Mouse (Mus musculus) heart, postnatal 10 days (tissue): ENCODE data around the gene Mvb12a. TPM values are rescaled to one million over a fixed set of nuclear protein-coding genes. Genes with fewer than 3 reads are reported as not detected.
A peak's percentile ranks its signal among the peaks of the same experiment; 100 is the strongest.
"Not testable (repeated sequence)": the region's sequence is repeated elsewhere in the genome, so short reads cannot be mapped to it uniquely, and the experiment has no call there.

Source experiments
- DNase-seq, 2 experiments: peaks; one replicate each; pipeline ENCODE4 v3.0.0; 2021
- intact Hi-C: fragments of 180-260 bp; cut with DNase I; formaldehyde crosslinking; loops from one replicate; pipeline ENCODE4 v1.15.1; 2025
- total RNA-seq, 2 experiments: library from RNA; stranded (reverse); gene quantifications; 2 replicates each; pipeline ENCODE4 v1.2.3; 2021

The Mvb12a gene
- 10 to 100 TPM; 30.2 to 32.5 TPM for total RNA-seq

DNA sequence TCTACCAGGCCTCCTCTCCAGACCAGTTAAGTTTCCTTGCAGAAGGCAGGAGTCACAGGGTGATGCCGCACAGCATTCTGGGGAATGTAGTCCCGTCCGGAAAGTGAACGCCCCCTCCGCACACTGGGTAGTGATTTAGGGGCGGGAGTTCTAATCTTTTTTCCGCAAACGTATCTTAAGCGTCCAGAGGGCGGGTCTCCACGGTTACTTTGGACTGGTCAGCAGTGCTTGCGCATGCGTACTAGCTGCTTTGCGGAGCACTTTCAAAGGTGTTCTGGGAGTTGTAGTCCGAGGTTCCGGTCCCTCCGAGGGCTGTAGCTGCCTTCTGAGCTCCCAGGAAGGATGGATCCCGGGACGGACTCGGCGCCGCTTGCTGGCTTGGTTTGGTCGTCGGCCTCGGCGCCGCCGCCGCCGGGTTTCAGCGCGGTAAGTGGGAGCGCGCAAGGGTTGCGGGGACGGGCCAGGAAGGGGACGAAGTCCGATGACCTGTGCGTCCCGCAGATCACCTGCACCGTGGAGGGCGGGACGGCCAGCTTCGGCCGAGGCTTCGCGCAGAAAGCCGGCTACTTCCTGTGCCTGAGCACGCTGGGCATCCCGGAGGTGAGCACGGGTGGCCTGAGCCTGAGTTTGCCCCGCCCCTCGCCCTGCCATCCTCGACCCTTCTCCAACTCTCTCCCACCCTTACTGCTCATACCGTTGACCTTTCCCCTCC lies at the start of gene Mvb12a:
Gene Mvb12a, plus strand, starts transcription at position 291 of the 712 bp plus-strand sequence.
- intact Hi-C loops: no loop called here
- peak; percentile 97 to 98 for DNase-seq

DNA sequence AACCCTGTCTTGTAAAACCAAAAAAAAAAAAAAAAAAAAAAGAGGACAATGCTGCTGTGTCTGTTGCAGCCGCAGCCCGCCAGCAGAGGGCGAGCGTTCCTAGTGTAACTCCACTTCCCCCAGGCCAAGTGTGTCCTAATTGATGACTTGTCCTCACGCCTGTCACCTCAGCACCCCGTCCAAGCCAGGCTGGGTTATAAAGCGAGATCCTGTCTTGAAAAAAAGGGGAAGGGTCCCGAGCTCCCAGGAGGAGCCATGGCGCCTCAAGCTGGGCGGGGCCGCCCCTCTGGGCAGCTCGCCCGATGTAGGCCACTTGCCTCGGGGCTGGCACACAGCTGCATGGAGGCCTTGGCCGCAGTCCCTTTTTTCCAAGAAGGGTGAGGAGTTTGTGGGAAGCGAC lies 47.7 kb upstream of the Mvb12a start:
- DNase-seq: peak; percentile 91 to 92
- intact Hi-C loops: loop anchor here (1.0 to 2.0 kb wide), 2 partner anchors 22 to 54 kb away; no protein-coding TSS in a partner anchor

DNA sequence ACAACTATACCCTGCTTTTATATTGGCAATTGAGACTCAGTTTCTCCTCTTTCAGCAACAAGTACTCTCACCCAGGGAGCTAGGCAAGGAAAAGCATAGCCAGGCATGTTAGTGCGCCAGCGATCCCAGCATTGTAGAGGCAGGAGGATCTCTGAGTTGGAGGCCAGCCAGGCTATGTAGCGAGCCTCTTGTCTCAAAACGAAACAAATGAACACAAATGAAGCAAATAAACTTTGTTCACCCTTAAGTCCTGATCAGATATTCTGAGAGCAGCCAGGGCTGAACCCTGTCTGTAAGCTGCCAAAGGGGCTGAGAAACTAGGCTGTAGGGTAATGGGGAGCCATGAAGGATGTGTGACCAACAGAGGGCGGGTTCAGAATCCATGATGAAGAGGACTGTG lies 46.9 kb upstream of the Mvb12a start:
- intact Hi-C loops: loop anchor here (1.0 to 2.0 kb wide), 2 partner anchors 21 to 55 kb away; no protein-coding TSS in a partner anchor
- peak; percentile 31 to 48 for DNase-seq

DNA sequence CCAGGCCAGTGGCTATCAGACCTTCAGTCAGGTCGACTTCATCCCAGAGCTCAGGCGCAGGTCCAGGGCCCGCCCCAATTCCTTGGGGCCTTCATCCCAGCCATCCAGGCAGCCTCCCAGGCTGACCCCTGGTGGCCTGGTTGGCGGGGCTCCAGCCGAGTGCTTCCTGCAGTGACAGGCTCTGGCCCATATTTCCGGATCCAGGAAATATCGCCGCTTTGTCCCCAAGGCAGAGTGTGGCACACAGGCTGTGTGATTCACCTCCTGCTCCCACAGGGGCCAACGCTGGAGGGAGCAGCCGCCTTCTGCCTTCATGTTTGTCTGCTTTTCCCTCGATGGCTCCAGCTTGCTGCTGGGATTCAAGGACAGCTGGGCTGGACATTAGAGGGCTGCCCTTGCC lies 46.2 kb upstream of the Mvb12a start:
- DNase-seq: peak; percentile 94 to 96
- intact Hi-C loops: no loop called here

DNA sequence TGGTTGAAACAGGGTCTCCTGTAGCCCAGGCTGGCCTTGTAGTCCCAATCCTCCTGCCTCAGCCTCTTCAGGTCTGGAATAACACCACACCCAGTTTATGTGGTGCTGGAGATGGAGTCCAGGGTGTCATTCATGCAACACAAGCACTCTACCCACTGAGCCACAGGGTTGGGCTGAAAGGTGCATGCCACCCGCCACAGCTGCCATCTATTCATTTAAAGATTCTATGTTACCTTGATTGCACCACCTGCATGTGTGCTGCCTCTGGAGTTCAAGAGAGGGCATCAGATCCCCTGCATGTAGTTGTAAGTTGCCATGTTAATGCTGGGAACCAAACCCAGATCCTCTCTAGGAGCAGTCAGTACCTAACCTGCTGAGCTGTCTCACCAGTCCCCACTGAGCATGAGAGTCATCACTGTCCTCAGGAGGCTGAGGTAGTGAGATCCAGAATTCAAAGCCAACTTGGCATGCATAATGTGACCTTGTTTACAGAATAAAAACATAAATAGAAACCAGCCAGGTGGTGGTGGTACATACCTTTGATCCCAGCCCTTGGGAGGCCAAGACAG lies 45.6 kb upstream of the Mvb12a start:
- intact Hi-C loops: no loop called here
- DNase-seq: peak in 1 of 2 experiments; percentile 30

DNA sequence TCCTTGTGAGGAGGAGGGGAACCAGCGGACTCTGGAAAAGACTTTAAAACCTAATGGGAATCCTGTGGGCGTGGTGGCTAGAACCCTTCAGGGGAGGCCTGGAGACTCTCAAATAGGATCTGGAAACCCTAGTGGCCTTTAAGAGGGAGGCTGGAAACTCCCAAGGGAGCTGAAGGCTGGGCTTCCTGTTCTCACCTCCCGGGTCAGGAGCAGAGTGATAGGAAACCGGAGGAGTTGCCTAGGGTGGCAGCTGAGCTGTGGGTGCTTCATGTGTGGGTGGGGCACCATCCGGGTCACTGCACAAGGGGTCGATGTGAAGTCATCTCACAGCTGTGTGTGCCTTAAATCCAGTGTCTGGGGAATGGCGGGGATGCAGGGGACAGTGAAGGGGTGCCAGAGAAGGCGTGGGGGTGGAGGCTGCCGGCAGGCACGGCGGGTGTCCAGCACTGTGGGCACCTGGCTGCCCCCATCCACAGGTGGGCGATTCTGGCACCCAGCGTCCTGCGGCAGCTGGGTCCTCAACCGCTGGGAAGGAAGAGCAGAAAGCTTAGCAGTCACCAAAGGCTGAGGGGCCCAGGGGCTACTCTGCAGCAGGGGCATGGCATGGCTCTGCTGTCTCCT lies 44.7 kb upstream of the Mvb12a start:
- DNase-seq: peak; percentile 44 to 49
- intact Hi-C loops: no loop called here

DNA sequence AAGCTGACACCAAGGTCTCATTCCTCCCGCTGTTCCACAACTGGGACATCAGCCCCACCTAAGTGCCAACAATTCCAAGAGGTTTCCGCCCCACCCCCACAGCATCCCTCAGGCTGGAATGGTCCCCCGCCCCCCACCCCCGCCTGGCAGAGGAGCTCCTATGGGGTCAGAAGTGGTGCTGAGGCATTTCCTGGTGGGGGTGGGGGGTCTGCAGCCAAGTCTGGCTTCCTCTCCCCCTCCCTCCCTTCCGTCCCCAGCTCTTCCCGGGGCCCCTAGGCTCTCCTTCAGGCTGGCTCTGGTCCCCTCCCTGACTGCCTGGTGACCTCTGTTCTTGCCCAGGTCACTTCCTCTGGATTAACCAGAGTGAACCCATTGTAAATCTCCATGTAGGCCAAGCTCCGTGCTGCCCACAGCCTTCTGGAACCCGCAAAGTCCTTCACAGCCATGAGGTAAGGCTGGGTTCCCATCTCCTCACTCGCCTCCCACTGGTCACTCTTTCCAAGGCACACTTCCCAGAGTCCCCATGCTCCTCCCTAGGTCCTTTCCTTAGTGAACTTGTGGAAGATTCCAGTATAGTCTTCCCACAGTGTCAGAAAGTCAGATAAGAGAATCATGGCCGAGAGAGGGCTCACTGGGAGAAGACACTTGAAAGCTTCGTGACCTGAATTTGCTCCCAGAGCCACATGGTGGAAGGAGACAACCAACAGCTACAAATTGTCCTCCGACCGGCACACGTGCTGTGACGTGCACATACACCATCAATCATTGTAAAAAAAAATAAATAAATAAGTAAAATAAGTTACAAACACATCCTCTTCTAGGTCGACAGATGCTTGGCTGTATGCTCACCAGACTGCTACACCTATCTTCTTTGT lies 43.7 kb upstream of the Mvb12a start:
- peak in 1 of 2 experiments; percentile 38 for DNase-seq
- intact Hi-C loops: no loop called here

DNA sequence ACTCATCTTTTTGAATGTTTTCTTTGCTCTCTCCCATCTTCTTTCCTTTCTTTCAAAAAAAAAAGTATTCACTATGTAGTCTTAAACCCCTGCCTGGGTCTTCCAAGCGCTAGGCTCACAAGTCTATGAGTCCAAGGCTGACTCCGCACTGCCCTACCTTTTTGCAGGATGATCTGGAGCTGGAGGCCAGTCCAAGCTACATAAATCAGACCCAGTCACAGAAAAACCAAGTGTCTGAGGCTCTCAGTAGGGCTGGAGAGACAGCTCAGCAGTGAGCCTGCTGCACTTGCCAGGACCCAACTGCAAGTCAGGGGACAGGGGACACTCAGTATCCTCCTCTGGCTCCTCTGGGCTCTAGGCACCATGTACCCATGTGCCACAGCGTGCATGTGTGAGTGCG lies 38.4 kb upstream of the Mvb12a start:
- no peak for DNase-seq
- intact Hi-C loops: no loop called here

DNA sequence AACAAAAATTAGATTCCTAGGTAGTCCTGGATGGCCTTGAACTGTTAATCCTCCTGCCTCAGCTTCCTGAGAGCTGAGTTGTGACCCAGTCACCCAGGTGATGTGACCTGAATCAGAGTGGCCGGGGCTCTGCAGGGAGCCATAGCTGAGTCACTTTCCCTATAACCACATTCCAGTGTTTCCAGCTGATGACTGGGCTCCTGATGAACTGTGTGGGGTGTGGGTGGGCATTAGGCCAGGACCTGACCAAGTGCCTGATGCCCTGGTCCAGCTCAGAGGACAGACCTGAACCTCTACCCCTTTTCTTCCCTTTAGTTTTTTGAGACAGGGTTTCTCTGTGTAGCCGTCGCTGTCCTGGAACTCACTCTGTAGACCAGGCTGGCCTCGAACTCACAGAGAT lies 37.4 kb upstream of the Mvb12a start:
- no peak for DNase-seq
- intact Hi-C loops: no loop called here

DNA sequence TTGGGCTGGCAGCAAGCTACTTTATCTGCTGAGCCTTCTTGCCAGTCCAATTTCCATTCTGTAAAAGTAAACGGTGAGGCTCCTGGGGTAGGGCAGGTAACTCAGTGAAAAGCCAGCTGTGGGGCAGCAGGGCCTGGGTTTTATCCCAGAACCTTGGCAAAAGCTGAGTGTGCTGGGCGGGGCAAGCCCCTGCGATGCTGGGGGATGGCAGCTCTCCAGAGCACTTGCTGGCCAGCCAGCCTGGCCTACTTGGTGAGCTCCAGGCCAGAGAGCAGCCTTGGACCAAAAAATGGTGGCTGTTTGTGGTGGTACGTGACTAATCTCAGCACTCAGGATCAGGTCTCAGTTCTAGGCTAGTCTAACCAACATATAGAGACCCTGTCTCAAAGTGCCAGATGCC lies 36.7 kb upstream of the Mvb12a start:
- DNase-seq: peak; percentile 43 to 60
- intact Hi-C loops: no loop called here

DNA sequence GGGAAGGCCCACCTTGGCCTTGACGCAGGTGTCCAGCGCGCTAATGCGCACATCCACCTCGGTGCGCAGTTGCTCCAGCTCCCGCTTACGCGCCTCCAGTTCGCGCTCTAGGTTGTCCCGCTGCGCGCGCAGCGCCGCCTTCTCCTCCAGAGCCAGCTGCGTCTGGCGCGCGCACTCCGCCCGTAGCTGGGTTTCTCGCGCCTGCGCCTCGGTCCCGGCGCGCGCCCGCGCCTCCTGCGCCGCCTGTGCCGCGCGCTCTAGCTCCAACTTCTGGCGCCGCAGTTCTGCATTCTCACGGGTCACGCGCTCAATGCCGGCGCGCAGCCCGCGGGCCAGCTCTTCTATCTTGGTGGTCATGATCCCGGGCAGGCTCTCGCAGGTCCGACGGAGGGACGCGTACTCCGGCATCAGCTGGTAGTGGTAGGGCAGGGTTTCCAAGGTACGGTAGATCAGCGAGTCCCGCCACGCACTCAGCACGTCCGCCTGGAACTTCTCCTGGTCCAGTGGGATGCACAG lies 35.1 kb upstream of the Mvb12a start:
- intact Hi-C loops: no loop called here
- peak; percentile 86 to 88 for DNase-seq

DNA sequence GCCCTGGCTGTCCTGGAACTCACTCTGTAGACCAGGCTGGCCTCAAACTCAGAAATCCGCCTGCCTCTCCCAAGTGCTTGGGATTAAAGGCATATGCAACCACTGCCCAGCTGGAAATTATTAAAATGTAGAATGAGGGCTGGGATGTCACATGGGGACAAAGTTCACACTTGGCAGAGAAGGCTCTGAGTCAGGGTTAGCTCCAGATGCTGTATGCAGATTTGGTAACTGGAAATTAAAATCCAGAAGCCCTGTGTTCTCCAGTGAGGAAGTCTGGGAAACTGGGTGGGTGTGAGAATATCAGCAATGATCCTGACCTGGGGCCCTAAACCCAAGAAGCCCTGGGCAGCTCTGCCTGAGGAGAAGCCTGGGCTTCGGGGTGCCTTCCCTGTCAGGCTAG lies 33.4 kb upstream of the Mvb12a start:
- intact Hi-C loops: no loop called here
- peak in 1 of 2 experiments; percentile 26 for DNase-seq

DNA sequence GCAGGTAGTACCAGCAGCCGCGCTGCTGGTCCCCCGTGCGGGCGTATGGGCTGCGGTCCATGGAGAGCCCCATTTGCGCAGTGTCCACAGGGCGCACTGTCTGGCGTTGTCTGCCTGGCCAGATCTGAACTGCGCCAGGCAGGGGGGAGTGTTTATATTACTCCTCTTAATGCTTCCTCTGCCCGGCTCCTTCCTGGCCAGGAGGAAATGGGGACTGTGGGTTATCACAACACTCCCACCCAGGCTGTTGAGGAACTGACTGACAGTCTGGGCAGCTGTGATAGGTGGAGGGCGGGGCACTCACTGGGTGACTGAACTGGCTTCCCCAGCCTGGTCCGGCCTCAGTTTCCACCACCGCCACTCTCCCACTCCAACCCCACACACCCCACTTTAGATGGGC lies 31.1 kb upstream of the Mvb12a start, which contains the start of gene Plvap:
Gene Plvap, minus strand, starts transcription at position 109 of the 400 bp plus-strand sequence.
- no peak for DNase-seq
- intact Hi-C loops: no loop called here

DNA sequence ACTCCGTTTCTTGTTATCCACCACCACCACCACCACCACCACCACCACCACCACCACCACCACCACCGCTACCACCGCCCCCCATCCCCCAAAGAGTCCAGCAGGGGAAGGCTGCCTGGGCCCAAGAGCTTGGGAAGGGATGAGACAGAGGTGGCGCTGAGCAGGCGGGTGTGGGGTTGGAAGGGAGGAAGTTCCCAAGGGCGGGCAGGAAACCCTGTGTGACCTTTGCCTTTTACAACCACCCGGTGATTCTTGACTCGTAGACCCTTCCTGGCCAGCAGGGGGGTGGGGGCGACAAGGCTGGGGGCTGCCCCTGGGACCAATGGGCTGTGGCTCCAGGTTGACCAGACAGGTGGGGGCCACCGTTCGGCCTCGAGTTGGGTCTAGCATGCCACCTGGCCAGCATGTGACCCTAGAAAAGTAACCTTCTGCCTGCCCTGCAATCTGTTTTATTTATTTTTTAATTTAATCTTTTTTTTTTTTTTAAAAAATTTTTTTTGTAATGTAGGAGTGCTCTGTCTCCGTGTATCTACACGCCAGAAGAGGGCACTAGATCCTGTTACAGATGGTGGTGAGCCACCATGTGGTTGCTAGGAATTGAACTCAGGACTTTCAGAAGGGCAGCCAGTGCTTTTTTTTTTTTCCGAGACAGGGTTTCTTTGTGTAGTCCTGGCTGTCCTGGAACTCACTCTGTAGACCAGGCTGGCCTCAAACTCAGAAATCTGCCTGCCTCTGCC lies 29.5 kb upstream of the Mvb12a start:
- no peak for DNase-seq
- intact Hi-C loops: no loop called here

DNA sequence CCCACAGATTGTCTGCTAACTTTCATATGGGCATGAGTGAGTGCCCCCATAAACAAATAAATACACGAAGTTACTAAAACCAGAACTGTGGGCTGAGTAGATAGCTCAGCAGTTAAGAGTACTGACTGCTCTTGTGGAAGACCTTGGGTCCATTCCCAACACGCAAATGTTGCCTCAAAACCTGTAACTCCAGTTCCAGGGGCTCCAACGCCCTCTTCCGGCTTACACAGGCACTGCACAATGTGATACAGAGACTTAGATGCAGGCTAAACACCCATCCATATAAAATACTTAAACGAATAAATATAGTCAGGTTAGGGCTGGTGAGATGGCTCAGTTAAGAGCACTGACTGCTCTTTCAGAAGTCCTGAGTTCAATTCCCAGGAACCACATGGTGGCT lies 27.7 kb upstream of the Mvb12a start:
- intact Hi-C loops: no loop called here

DNA sequence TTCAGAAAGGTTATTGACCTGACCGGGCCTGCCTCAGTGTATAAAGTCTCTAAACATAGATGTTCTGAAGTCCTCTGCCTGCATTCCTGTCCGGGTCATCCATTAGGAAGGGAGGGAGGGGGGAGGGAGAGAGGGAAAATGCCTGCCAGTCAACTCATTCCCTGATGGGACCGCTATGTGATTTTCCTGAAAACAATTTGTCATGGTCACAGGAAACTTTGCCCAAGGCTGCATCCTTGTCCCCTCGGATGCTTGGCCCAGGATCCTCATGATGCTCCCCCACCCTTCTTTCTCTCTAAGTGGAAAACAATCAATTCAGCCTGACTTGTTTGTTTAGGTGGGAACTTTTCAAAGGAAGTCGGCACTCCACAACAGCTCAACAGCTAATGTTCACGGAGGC lies 25.9 kb upstream of the Mvb12a start:
- intact Hi-C loops: loop anchor here (1.0 kb wide), 1 partner anchor 21 kb away; no protein-coding TSS in a partner anchor
- DNase-seq: no peak

More for the DNA sequence above, 27.7 kb upstream of the Mvb12a start:
- no peak for DNase-seq

DNA sequence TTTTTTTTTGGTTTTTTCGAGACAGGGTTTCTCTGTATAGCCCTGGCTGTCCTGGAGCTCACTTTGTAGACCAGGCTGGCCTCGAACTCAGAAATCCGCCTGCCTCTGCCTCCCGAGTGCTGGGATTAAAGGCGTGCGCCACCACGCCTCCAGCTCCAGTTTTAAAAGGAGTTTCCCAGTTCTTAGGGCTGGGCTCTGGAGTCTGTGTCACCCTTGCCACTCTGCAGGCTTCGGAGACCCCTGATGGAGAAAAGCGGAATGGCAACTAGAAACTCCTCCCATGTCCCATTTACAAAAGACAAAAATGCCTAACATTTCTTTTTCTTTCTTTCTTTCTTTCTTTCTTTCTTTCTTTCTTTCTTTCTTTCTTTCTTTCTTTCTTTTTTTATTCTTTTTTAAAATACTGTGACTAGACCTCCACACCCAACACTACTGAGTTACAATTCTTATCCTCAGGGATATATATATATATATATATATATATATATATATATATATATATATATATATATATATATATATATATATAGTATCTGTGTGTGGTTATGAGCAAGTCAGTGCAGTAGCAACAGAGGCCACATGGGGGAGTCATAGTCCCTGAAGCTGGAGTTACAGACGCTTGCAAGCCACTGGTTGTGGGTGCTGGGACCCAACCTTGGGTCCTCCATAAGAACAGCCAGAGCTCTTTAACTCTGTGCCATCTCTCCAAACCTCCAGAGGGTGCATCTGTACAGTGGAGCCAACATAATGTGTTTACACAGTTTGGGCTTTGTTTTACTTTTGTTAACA lies 23.5 kb upstream of the Mvb12a start:
- DNase-seq: peak; percentile 79 to 82
- intact Hi-C loops: not testable (repeated sequence)

DNA sequence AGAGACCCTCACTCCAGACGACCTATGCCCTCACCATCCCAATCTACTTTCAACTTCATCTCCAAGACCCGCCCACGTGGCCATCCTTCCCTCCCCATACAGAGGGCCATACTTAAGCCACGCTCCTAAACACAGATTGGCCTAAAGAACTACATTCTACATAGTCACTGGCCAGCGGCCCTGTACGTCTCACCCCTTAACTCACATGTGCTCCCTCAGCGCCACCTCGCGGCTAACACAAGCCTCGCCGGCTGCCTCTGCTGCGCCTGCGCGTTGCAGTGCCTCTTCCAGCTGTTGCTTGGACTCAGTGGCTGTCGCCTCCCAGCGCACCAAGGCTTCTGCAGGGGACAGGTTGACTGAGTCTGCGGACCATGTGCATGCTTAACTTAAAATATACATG lies 21.1 kb upstream of the Mvb12a start:
- intact Hi-C loops: loop anchor here (1.0 to 5.0 kb wide), 2 partner anchors 34 to 80 kb away; partner anchors contain the start of genes Ano8 and Gtpbp3
- DNase-seq: peak; percentile 98 to 99
